Mouse (Mus musculus): ENCODE measurements at regions not wholly inside any gene's neighbourhood (a gene's known extent, or its start where the extent isn't known, plus 50 kb on each side); places are given as distances from the start of the nearest gene placed in this dataset.
"Not testable (repeated sequence)": the region's sequence is repeated elsewhere in the genome, so short reads cannot be mapped to it uniquely, and the experiment has no call there.

DNA sequence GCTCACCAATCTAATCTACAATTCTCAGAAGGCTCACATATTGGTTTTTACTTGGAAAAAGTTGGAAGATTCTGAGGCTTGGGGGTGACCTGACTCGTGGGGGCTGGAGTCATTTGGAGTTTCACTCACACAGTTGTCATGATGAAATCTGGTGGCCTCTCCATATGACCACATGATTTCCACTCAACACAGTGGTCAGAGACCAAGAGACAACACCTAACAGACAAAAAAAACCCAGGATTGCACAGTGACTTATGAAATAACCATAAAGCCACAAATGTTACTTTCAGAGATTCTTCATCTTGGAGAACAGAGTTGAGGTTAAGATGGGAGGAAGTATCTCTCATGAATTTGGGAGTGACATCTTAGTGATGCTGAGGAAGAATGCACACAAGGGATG lies 263.4 kb upstream of the Tgfbr2 start:
- Histone ChIP-seq H3K4me1 (ENCODE audit: control insufficient read depth, insufficient read depth, low read length) (no peaks in the 10 kb centered on the region), H3K27ac (replicated peaks; ENCODE audit: low read depth, low read length) (no peak overlapping the region), H3K27me3 (ENCODE audit: control insufficient read depth, insufficient read depth, low read length) (no peaks in the 10 kb centered on the region), H3K9me3 (ENCODE audit: control insufficient read depth, low read length) (no peaks in the 10 kb centered on the region), H3K9ac (ENCODE audit: low read length) (no peak overlapping the region), H3K4me2 (ENCODE audit: low read depth, severe bottlenecking) (no peak overlapping the region), H3K36me3 (ENCODE audit: control insufficient read depth, insufficient read depth, low read length) (no peaks in the 10 kb centered on the region), H3K4me3 (ENCODE audit: low read depth, low read length) (no peak overlapping the region)
- DNase-seq (ENCODE audit: low spot score) (no peak), ATAC-seq (ENCODE audit: insufficient number of reproducible peaks, low FRiP score, low TSS enrichment, low read depth) (no peak)
- 77% methylated on average over 1 of the region's 1 CpGs for WGBS

DNA sequence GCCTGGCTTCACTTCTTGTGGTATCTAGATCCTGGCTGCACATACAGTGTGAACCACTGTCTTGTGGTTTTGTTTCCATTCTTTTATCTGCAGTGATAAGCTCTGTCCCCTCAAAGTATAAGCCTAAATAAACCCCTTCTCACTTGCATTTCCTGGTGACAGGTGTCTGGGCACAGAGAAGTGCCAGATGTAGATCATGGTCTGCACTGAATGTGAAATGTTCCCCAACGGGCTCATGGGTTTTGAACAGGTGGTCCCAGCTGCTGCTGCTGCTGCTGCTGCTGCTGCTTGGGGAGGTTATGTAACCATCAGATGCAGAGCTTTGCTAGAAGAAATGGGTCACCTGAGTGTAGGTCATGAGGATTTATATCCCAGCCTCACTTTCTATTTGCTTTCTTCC lies 259.3 kb upstream of the Tgfbr2 start:
- Histone ChIP-seq H3K4me2 (ENCODE audit: low read depth, severe bottlenecking) (no peak overlapping the region), H3K36me3 (ENCODE audit: control insufficient read depth, insufficient read depth, low read length) (no peaks in the 10 kb centered on the region), H3K27ac (replicated peaks; ENCODE audit: low read depth, low read length) (no peak overlapping the region), H3K27me3 (ENCODE audit: control insufficient read depth, insufficient read depth, low read length) (no peaks in the 10 kb centered on the region), H3K4me3 (ENCODE audit: low read depth, low read length) (no peak overlapping the region), H3K9me3 (ENCODE audit: control insufficient read depth, low read length) (no peaks in the 10 kb centered on the region), H3K4me1 (ENCODE audit: control insufficient read depth, insufficient read depth, low read length) (no peaks in the 10 kb centered on the region), H3K9ac (ENCODE audit: low read length) (no peak overlapping the region)
- DNase-seq (ENCODE audit: low spot score) (no peak), ATAC-seq (ENCODE audit: insufficient number of reproducible peaks, low FRiP score, low TSS enrichment, low read depth) (no peak)
- 79% methylated on average over 1 of the region's 1 CpGs for WGBS

DNA sequence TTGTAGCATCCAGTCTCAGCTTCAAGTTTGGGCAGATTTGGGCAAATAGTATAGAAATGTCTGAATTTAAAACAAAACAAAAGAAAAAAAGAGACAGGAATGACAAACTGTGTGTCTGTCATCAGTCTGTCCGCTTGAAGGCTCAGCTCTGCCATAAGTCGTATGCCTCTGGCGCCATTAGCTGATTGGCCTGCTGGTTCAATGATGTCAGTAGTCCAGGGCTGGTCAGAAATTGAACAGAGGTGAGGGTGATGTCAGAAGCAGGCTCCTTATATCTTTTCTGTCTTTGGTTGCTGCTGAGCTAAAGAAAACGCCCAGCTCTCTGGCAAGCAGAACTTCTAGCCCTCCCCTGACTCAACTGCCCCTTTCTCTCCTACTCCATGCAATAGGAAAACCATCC lies 253.9 kb upstream of the Tgfbr2 start:
- WGBS: 92% methylated on average over 4 of the region's 4 CpGs
- 0 out of 2 replicates have a peak, but pooled peaks cover 4% of the 10 kb centered on the region for H3K4me1 ChIP-seq (ENCODE audit: control insufficient read depth, insufficient read depth, low read length)

DNA sequence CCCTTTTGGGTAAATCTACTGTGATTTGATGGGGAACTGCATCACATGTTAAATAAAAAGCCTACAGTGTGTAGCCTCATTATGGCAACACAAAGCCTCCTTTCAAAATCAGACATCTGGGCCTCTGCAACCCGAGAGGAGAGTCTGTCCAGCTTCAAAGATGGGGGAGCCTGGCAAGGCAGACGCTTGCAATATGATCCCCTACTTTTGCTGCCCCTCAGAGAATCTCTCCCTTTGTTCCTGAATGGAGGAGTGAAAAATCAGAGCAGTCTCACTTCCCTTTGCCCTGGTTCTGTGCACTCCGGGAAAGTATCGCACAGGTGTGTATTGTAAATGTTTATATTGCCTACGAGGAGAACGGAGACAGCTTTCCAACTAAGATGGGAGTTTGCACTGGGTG lies 253.3 kb upstream of the Tgfbr2 start:
- no peak overlapping the region for H3K9ac ChIP-seq (ENCODE audit: low read length)
- H3K4me2 ChIP-seq (ENCODE audit: low read depth, severe bottlenecking): no peak overlapping the region
- no peaks in the 10 kb centered on the region for H3K9me3 ChIP-seq (ENCODE audit: control insufficient read depth, low read length)
- H3K4me3 ChIP-seq (ENCODE audit: low read depth, low read length): no peak overlapping the region
- no peaks in the 10 kb centered on the region for H3K27me3 ChIP-seq (ENCODE audit: control insufficient read depth, insufficient read depth, low read length)
- no peaks in the 10 kb centered on the region for H3K36me3 ChIP-seq (ENCODE audit: control insufficient read depth, insufficient read depth, low read length)
- 24% methylated on average over 6 of the region's 6 CpGs for WGBS
- peak overlapping the region; percentile 25; the same call in 1 of the 2 replicates for H3K27ac ChIP-seq (replicated peaks; ENCODE audit: low read depth, low read length)
- 0 out of 2 replicates have a peak, but pooled peaks cover 4% of the 10 kb centered on the region for H3K4me1 ChIP-seq (ENCODE audit: control insufficient read depth, insufficient read depth, low read length)
- DNase-seq (ENCODE audit: low spot score) (peak; percentile 57), ATAC-seq (ENCODE audit: insufficient number of reproducible peaks, low FRiP score, low TSS enrichment, low read depth) (peak; percentile 57; the same call in 1 of the 2 replicates)

More for the DNA sequence above, 253.9 kb upstream of the Tgfbr2 start:
- Histone ChIP-seq H3K27ac (replicated peaks; ENCODE audit: low read depth, low read length) (peak overlapping the region; percentile 25; the same call in 1 of the 2 replicates), H3K9ac (ENCODE audit: low read length) (no peak overlapping the region), H3K9me3 (ENCODE audit: control insufficient read depth, low read length) (no peaks in the 10 kb centered on the region), H3K27me3 (ENCODE audit: control insufficient read depth, insufficient read depth, low read length) (no peaks in the 10 kb centered on the region), H3K4me3 (ENCODE audit: low read depth, low read length) (no peak overlapping the region), H3K4me2 (ENCODE audit: low read depth, severe bottlenecking) (no peak overlapping the region), H3K36me3 (ENCODE audit: control insufficient read depth, insufficient read depth, low read length) (no peaks in the 10 kb centered on the region)
- ATAC-seq (ENCODE audit: insufficient number of reproducible peaks, low FRiP score, low TSS enrichment, low read depth) (no peak), DNase-seq (ENCODE audit: low spot score) (no peak)

DNA sequence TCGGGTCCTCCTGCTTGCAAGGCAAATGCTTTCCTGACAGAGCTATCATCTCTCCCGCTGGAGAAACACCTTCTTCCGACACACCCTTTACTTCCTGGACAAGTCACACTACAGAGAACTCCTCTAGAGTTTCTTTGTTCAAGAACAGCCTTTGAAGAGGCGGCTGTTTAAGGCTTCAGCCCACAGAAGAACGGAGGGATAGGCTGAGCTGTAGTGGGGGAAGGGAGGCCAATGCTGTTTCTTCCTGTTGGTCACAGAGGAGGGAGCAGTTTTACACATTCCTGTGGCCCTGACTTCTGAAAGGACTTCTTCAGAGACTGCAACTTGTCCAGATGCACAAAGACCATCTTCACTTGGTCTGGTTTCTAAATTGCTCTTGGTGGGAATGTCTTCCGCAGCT lies 252.1 kb upstream of the Tgfbr2 start:
- Histone ChIP-seq H3K27me3 (ENCODE audit: control insufficient read depth, insufficient read depth, low read length) (no peaks in the 10 kb centered on the region), H3K4me2 (ENCODE audit: low read depth, severe bottlenecking) (no peak overlapping the region), H3K9ac (ENCODE audit: low read length) (no peak overlapping the region), H3K36me3 (ENCODE audit: control insufficient read depth, insufficient read depth, low read length) (no peaks in the 10 kb centered on the region), H3K27ac (replicated peaks; ENCODE audit: low read depth, low read length) (no peak overlapping the region), H3K9me3 (ENCODE audit: control insufficient read depth, low read length) (no peaks in the 10 kb centered on the region), H3K4me3 (ENCODE audit: low read depth, low read length) (no peak overlapping the region), H3K4me1 (ENCODE audit: control insufficient read depth, insufficient read depth, low read length) (0 out of 2 replicates have a peak, but pooled peaks cover 4% of the 10 kb centered on the region)
- peak; percentile 40 for DNase-seq (ENCODE audit: low spot score)
- no peak for ATAC-seq (ENCODE audit: insufficient number of reproducible peaks, low FRiP score, low TSS enrichment, low read depth)
- WGBS: 46% methylated on average over 6 of the region's 6 CpGs

DNA sequence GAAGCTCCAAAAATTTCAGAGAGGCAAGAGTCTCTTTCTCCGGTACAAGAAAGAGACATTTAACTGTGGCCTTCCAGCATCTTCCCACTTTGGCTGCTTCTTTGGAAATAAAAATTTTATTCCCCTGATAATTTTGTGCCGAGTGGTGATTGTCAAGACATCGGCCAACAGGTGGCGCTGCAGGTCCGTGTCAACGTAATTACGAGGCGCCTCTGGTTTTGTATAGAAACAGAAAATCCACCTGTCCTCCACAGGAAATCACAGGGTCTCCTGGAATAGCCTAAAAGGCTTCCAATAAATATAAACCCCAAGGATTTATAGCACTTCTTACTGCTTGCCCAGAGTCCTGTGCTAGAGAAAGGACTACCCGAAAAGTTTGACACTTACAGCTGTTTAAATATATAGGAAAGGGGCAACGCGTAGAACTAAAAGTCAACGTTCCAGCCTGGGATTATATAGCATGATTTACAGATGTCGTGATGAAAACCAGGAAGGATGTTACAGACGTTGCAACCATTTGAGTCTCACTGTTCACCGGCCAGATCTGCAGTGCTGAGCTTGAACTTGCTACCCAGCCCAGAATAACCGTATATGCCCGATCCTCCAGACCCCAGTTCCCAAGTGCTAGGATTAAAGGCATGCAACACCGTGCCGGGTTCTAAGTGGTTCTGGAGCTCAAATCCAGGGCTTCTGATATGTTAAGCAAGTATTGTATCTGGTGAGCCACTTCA lies 251.3 kb upstream of the Tgfbr2 start:
- Histone ChIP-seq H3K36me3 (ENCODE audit: control insufficient read depth, insufficient read depth, low read length) (no peaks in the 10 kb centered on the region), H3K27me3 (ENCODE audit: control insufficient read depth, insufficient read depth, low read length) (no peaks in the 10 kb centered on the region), H3K4me1 (ENCODE audit: control insufficient read depth, insufficient read depth, low read length) (0 out of 2 replicates have a peak, but pooled peaks cover 4% of the 10 kb centered on the region), H3K4me2 (ENCODE audit: low read depth, severe bottlenecking) (no peak overlapping the region), H3K9ac (ENCODE audit: low read length) (no peak overlapping the region), H3K9me3 (ENCODE audit: control insufficient read depth, low read length) (no peaks in the 10 kb centered on the region), H3K27ac (replicated peaks; ENCODE audit: low read depth, low read length) (no peak overlapping the region), H3K4me3 (ENCODE audit: low read depth, low read length) (no peak overlapping the region)
- ATAC-seq (ENCODE audit: insufficient number of reproducible peaks, low FRiP score, low TSS enrichment, low read depth) (no peak), DNase-seq (ENCODE audit: low spot score) (peak; percentile 94)
- 36% methylated on average over 19 of the region's 19 CpGs for WGBS

DNA sequence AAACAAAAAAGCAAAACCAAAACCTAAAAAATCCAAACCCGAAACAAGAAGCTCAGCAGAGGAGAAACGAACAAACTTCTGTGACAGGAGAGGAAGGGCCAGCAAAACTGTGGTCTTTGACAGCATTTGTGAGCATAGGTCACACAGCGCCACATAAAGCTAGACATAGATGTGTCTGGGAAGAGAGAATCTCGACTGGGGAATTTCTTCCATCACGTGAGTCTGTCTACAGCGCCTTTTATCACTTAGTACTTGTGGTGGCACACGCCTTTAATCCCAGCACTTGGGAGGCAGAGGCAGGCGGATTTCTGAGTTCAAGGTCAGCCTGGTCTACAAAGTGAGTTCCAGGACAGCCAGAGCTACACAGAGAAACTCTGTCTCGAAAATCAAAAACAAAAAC lies 250.2 kb upstream of the Tgfbr2 start:
- H3K4me1 ChIP-seq (ENCODE audit: control insufficient read depth, insufficient read depth, low read length); DNase-seq (ENCODE audit: low spot score); H3K9ac ChIP-seq (ENCODE audit: low read length); H3K27ac ChIP-seq (replicated peaks; ENCODE audit: low read depth, low read length); H3K4me2 ChIP-seq (ENCODE audit: low read depth, severe bottlenecking); H3K9me3 ChIP-seq (ENCODE audit: control insufficient read depth, low read length); ATAC-seq (ENCODE audit: insufficient number of reproducible peaks, low FRiP score, low TSS enrichment, low read depth); H3K27me3 ChIP-seq (ENCODE audit: control insufficient read depth, insufficient read depth, low read length); H3K4me3 ChIP-seq (ENCODE audit: low read depth, low read length); H3K36me3 ChIP-seq (ENCODE audit: control insufficient read depth, insufficient read depth, low read length): not testable (repeated sequence)
- WGBS: 89% methylated on average over 9 of the region's 9 CpGs

DNA sequence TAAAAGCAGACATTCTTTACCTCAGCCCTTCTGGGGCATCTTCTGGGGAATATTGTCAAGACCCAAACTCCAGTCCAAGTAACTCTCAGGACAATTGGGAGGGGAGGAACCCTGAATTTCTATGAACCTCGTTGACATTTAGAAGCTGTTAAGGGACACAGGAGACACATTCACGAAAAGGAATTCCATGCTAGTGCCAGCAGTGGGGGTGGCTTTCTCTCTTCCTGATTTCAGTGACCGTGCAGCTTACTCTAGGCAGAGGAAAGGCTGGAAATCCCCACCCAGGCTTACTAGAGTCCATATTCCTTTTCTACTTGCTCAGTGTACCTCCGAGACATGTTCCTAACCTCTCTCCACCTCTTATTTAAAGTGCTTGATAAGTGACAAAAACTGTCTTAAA lies 239.9 kb upstream of the Tgfbr2 start:
- Histone ChIP-seq H3K4me2 (ENCODE audit: low read depth, severe bottlenecking) (no peak overlapping the region), H3K9ac (ENCODE audit: low read length) (no peak overlapping the region), H3K27me3 (ENCODE audit: control insufficient read depth, insufficient read depth, low read length) (no peaks in the 10 kb centered on the region), H3K27ac (replicated peaks; ENCODE audit: low read depth, low read length) (no peak overlapping the region), H3K36me3 (ENCODE audit: control insufficient read depth, insufficient read depth, low read length) (no peaks in the 10 kb centered on the region), H3K4me1 (ENCODE audit: control insufficient read depth, insufficient read depth, low read length) (no peaks in the 10 kb centered on the region), H3K4me3 (ENCODE audit: low read depth, low read length) (no peak overlapping the region), H3K9me3 (ENCODE audit: control insufficient read depth, low read length) (no peaks in the 10 kb centered on the region)
- no peak for ATAC-seq (ENCODE audit: insufficient number of reproducible peaks, low FRiP score, low TSS enrichment, low read depth)
- 82% methylated on average over 4 of the region's 4 CpGs for WGBS
- no peak for DNase-seq (ENCODE audit: low spot score)

DNA sequence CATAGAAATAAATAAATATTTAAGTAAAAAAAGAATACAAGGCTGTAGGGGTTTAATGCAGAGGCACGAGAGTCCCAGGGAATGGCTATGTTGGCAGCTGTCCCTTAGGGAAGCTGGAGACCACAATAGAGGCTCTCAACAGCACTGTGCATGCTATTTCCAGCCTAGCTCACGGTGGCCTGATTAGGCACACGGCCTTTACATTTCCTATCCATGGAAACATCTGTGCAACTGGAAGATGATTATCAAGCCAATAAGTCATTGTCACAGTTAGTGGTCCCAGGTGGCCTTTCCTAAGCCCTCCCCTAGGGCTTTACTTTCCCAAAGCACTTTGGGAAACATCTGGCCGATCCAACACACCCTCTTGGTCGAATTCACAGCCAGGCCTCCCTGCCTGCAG lies 235.9 kb upstream of the Tgfbr2 start:
- H3K9me3 ChIP-seq (ENCODE audit: control insufficient read depth, low read length): no peaks in the 10 kb centered on the region
- no peak overlapping the region for H3K27ac ChIP-seq (replicated peaks; ENCODE audit: low read depth, low read length)
- H3K4me3 ChIP-seq (ENCODE audit: low read depth, low read length): no peak overlapping the region
- ATAC-seq (ENCODE audit: insufficient number of reproducible peaks, low FRiP score, low TSS enrichment, low read depth) (no peak), DNase-seq (ENCODE audit: low spot score) (no peak)
- no peak overlapping the region for H3K4me2 ChIP-seq (ENCODE audit: low read depth, severe bottlenecking)
- 62% methylated on average over 5 of the region's 5 CpGs for WGBS
- no peaks in the 10 kb centered on the region for H3K4me1 ChIP-seq (ENCODE audit: control insufficient read depth, insufficient read depth, low read length)
- H3K9ac ChIP-seq (ENCODE audit: low read length): no peak overlapping the region
- no peaks in the 10 kb centered on the region for H3K36me3 ChIP-seq (ENCODE audit: control insufficient read depth, insufficient read depth, low read length)
- no peaks in the 10 kb centered on the region for H3K27me3 ChIP-seq (ENCODE audit: control insufficient read depth, insufficient read depth, low read length)

Measured in limb, embryonic 11.5 days (tissue).